Mouse (Mus musculus): ENCODE data around the gene Mkrn2. TPM values are rescaled to one million over a fixed set of nuclear protein-coding genes. Genes with fewer than 3 reads are reported as not detected.

Gene Mkrn2
- polyA plus RNA-seq (2012; rRNA removed), result 30.2 and 37.3 TPM in 2 replicates

GRCm38 (mm10) chr6:115601715-115602523 is at the start of gene Mkrn2:
Gene Mkrn2, plus strand, starts transcription at chr6:115601902.

GRCm38 (mm10) chr6:115592458-115592857 is 9.2 kb upstream of the Mkrn2 start, which contains the start of gene Mkrn2os:
Gene Mkrn2os, minus strand, starts transcription at chr6:115592576.

Other genes starting within 250 kb of the Mkrn2 start
- 0.32 and 0.81 TPM in 2 replicates for gene Pparg, start 241.0 kb upstream of the Mkrn2 start, polyA plus RNA-seq (2012; rRNA removed)
- gene Tsen2, start 57.2 kb upstream of the Mkrn2 start, polyA plus RNA-seq (2012; rRNA removed), result 20.6 and 21.8 TPM in 2 replicates
- 0.04 and 0.10 TPM in 2 replicates for gene Mkrn2os, start 9.3 kb upstream of the Mkrn2 start, polyA plus RNA-seq (2012; rRNA removed)
- gene Raf1, start 74.7 kb downstream of the Mkrn2 start, polyA plus RNA-seq (2012; rRNA removed), result 238 and 260 TPM in 2 replicates
- 1.2 and 1.5 TPM in 2 replicates for gene Tmem40, start 160.5 kb downstream of the Mkrn2 start, polyA plus RNA-seq (2012; rRNA removed)
- 30.7 and 32.0 TPM in 2 replicates for gene Cand2, start 172.6 kb downstream of the Mkrn2 start, polyA plus RNA-seq (2012; rRNA removed)
- 1,587 and 1,726 TPM in 2 replicates for gene Rpl32, start 206.8 kb downstream of the Mkrn2 start, polyA plus RNA-seq (2012; rRNA removed)
- 4.1 and 4.2 TPM in 2 replicates for gene Efcab12, start 236.5 kb downstream of the Mkrn2 start, polyA plus RNA-seq (2012; rRNA removed)

Measured in central nervous system, embryonic 14 days (tissue).